Mouse (Mus musculus): Measurements from ENCODE around the gene Orai2. TPM values are rescaled to one million over a fixed set of nuclear protein-coding genes. Genes with fewer than 3 reads are reported as not detected.
A peak's percentile ranks its signal among the peaks of the same experiment; 100 is the strongest.
"Not testable (repeated sequence)": the region's sequence is repeated elsewhere in the genome, so short reads cannot be mapped to it uniquely, and the experiment has no call there.

The Orai2 gene
- polyA plus RNA-seq, 1 experiment = 20.2 TPM

DNA sequence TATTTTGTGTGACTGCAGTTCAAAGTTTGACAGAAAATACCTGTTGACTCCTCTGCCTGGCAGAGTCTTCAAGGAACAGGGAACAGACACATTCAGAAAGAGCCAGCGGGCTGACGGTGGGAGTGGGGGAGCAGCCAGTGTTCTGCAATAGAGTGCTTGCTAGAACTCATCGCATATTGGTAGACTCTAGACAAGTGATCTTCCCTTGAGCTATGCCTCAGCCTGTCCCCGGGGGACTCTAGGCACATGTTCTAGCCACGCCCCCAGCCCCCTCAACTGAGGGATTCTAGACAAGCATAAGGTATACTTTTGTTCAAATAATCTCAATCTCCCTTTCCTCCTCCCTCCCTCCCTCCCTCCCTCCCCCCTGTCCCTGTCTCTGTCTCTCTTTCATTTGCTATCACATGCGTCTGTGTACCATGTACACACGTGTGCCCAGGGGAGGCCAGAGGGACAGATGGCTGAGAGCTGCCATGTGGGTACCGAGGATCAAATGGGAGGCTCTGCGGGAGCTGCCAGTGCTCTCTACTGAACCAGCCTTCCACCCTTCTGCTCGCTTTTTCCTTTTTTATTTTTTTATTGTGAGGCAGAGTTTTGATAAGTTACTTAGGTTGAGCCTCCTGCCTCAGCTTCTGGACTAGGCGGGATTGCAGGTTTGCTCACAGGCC is 6.6 kb downstream of the Orai2 start:
- Histone ChIP-seq H3K27ac (ENCODE audit: insufficient read depth, low read depth, low read length) (no peak overlapping the region), H3K4me3 (ENCODE audit: insufficient read depth, low read length) (no peak overlapping the region), H3K4me1 (ENCODE audit: control insufficient read depth, insufficient read depth, low read length) (no peaks in the 10 kb centered on the region)
- TF ChIP-seq CTCF (IDR thresholded peaks at IDR 0.05; ENCODE audit: low read depth, low read length) = no peak
- no peak for TF ChIP-seq POLR2A (IDR thresholded peaks at IDR 0.05; ENCODE audit: borderline replicate concordance, low read depth, low read length)

DNA sequence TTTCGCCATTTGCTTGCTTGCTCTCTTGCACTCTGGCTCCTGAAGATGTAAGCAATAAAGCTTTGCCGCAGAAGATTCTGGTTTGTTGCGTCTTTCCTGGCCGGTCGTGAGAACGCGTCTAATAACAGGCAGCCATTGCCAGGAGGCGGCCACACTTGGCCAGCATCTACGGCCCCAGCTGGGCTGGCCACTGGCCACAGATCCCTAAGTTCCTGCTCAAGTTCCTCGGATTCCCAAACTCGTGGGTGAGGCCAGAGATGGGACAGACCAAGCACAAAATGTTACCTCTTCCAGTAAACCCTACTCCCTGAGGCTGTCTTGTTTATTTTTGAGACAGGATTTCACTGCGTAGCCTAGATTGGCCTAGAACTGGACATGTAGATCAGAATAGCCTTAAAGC is 10.4 kb downstream of the Orai2 start:
- H3K4me3 ChIP-seq (ENCODE audit: insufficient read depth, low read length); H3K27ac ChIP-seq (ENCODE audit: insufficient read depth, low read depth, low read length); H3K4me1 ChIP-seq (ENCODE audit: control insufficient read depth, insufficient read depth, low read length): not testable (repeated sequence)

DNA sequence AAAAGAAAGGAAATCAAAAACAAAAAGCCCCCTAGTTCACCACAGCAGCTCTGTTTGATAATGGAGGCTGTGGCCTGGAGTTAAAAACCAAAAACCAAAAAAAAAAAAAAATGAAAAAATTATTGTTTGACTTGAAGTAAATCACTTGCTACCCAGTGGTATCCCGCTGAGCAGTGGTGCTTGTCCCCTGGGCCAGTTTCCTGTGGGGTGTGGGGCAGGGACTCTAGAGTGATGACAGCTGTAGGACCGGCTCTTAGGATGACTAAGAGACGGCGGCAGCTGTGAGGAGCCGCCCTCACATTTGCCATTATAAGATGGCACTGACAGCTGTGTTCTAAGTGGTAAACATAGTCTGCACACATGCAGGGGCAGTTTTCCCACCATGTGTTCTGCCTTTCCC is 15.1 kb downstream of the Orai2 start:
- Histone ChIP-seq H3K4me1 (ENCODE audit: control insufficient read depth, insufficient read depth, low read length) (peaks cover 12% of the 10 kb centered on the region), H3K27ac (ENCODE audit: insufficient read depth, low read depth, low read length) (no peak overlapping the region), H3K4me3 (ENCODE audit: insufficient read depth, low read length) (no peak overlapping the region)
- TF ChIP-seq CTCF (IDR thresholded peaks at IDR 0.05; ENCODE audit: low read depth, low read length) = no peak

DNA sequence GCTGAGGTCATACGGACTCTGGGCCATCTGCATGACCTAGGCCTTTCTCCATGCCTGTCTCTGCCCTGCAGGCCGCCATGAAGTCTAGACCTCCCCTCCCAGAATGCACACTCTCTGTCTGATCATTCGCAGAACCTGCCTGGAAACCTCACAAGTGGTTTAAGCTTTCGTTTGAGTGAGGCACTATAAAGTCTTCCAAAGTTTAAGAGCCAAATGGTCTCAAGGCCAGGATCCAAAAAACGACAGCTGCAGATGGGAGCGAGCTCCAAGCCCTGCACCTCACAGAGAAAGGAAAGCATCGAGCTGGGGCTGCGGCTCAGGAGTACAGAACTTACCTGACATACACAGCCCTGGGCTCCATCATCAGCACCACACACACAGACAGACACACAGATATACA is 18.1 kb downstream of the Orai2 start:
- no peak overlapping the region for H3K4me3 ChIP-seq (ENCODE audit: insufficient read depth, low read length)
- H3K4me1 ChIP-seq (ENCODE audit: control insufficient read depth, insufficient read depth, low read length) = peaks cover 27% of the 10 kb centered on the region
- no peak for TF ChIP-seq POLR2A (IDR thresholded peaks at IDR 0.05; ENCODE audit: borderline replicate concordance, low read depth, low read length)
- no peak for TF ChIP-seq CTCF (IDR thresholded peaks at IDR 0.05; ENCODE audit: low read depth, low read length)
- no peak overlapping the region for H3K27ac ChIP-seq (ENCODE audit: insufficient read depth, low read depth, low read length)

DNA sequence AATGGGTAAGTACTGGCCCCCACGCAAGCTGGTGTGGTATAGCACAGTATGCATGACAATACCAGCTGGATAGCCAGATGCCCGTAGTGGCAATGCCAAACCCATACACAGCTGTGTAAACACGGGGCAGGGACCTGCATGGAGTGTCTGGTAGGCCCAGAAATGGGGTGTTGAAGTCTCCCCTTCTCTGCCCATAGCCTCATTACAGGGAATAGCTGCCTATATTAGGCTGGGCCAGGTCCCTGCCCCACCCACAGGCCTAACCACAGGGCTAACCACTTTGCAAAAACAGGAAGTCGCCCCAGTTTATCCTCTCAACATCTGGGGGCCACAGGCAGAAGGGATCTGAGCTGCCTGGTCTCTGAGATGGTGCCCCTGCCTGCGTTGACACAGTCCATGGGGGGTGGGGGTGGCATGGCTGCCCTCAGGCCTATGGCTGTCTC is 21.4 kb downstream of the Orai2 start:
- H3K4me3 ChIP-seq (ENCODE audit: insufficient read depth, low read length) = not testable (repeated sequence)
- Histone ChIP-seq H3K27ac (ENCODE audit: insufficient read depth, low read depth, low read length) (peak overlapping the region; percentile 8; the same call in 1 of the 2 replicates), H3K4me1 (ENCODE audit: control insufficient read depth, insufficient read depth, low read length) (peaks cover 27% of the 10 kb centered on the region)

DNA sequence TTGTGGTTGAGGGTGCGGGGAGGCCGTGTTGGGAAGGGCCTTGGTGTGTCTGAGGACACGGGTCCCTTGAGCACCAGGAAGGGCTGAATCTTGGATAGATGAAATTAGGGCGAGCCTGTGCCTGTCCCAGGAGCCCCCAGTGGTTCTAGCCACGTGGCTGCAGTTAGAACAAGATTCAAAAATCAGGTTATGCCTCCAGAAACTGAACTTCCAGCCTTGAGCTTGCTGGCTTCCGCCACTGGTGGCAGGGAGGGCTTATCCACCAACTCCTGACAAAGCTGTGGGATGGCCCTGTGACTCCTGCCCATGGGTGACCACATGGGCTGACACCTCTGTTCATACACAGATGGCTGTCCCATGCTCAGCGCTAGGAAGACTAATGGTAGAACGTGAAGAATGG is 22.8 kb downstream of the Orai2 start:
- peaks cover 26% of the 10 kb centered on the region for H3K4me1 ChIP-seq (ENCODE audit: control insufficient read depth, insufficient read depth, low read length)
- no peak overlapping the region for H3K27ac ChIP-seq (ENCODE audit: insufficient read depth, low read depth, low read length)
- H3K4me3 ChIP-seq (ENCODE audit: insufficient read depth, low read length) = no peak overlapping the region

DNA sequence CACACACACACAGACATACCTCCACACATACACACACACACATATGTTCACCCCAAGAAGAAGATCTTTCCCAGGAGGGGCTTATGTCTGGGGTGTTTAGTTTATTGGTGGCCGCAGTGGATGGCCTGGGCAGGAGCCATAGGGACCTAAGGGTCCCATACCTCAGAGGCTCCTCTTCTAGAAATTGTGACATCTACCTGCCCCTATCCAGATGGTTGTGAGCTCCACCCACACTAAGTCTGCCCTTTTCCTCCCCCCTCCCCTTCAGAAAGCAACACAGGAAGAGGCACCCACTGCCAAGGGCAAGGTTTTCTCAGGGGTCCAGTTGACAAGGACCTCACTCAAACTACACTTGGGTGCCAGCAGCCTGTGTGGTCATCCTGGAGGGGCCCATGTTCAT is 23.6 kb downstream of the Orai2 start:
- no peak for TF ChIP-seq POLR2A (IDR thresholded peaks at IDR 0.05; ENCODE audit: borderline replicate concordance, low read depth, low read length)
- TF ChIP-seq CTCF (IDR thresholded peaks at IDR 0.05; ENCODE audit: low read depth, low read length) = no peak
- no peak overlapping the region for H3K4me3 ChIP-seq (ENCODE audit: insufficient read depth, low read length)
- no peak overlapping the region for H3K27ac ChIP-seq (ENCODE audit: insufficient read depth, low read depth, low read length)
- H3K4me1 ChIP-seq (ENCODE audit: control insufficient read depth, insufficient read depth, low read length) = peaks cover 19% of the 10 kb centered on the region

More for the DNA sequence above, 22.8 kb downstream of the Orai2 start:
- TF ChIP-seq CTCF (IDR thresholded peaks at IDR 0.05; ENCODE audit: low read depth, low read length) (no peak), POLR2A (IDR thresholded peaks at IDR 0.05; ENCODE audit: borderline replicate concordance, low read depth, low read length) (no peak)

DNA sequence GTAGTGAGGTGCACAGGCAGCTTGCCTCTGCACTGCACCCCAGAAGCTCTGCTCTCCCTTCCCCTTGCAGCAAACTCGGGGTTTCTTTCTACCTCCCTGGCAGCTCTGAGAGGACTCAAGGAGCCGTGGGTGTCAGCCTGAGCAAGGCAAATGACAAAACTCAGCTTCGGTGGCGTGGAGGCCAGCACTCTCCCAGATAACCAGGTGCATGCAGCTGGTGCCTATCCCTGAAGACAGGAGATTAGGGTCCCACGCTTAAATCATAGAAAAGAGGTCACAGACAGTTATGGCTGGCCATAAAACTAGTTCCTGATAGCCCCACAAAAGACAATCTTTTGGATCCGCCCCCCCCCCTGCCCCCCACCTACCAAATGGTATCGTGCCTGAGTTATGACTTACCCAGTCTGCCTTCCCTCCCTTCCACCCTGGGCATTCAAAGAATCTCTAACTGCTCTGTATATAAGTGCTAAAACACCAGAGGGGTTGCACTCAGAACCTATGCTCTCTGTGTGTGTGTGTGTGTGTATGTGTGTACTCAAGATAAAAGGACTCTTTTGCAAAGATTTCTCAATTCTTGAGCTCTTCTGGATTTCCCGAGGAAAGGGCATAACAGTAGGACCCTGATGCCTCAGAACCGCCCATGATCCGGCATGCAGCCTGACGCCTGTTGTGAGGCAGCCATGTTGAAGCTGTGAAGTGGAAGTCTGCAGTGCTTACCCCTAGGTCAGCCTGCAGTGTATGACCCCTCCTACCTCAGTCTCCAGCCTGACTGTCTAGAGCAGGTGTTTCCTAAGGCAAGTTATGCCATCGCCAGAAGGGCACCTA is 25.7 kb downstream of the Orai2 start:
- Histone ChIP-seq H3K4me1 (ENCODE audit: control insufficient read depth, insufficient read depth, low read length) (peaks cover 25% of the 10 kb centered on the region), H3K4me3 (ENCODE audit: insufficient read depth, low read length) (no peak overlapping the region), H3K27ac (ENCODE audit: insufficient read depth, low read depth, low read length) (no peak overlapping the region)
- TF ChIP-seq CTCF (IDR thresholded peaks at IDR 0.05; ENCODE audit: low read depth, low read length) (no peak), POLR2A (IDR thresholded peaks at IDR 0.05; ENCODE audit: borderline replicate concordance, low read depth, low read length) (no peak)

DNA sequence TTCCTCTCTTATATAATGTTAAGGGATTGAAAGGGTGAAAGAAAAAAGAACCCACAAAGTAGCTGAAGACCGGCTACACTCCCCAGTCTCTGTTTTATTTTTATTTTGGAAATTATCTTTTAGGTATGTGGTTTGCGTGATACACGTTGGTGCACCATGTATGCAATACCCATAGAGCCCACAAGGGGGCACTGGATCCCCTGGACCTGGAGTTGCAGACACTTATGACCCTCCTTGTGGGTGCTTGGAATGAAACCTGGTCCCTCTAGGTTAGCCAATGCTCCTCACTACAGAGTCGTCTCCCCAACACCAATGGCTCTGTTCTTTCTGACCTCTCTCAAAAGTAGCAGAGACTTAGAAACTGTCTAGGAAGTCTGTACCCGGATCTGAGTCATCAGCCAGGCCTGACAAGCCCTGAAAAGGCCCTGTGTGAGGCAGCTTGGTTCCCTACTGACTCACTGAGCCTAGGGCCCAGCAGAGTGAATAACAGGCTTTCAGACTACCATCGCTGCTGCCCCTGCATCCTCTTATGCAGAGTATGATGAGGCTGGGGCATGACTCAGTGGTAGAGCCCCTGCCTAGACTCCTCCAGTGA is 27.3 kb downstream of the Orai2 start:
- Histone ChIP-seq H3K4me3 (ENCODE audit: insufficient read depth, low read length) (no peak overlapping the region), H3K27ac (ENCODE audit: insufficient read depth, low read depth, low read length) (no peak overlapping the region), H3K4me1 (ENCODE audit: control insufficient read depth, insufficient read depth, low read length) (peaks cover 23% of the 10 kb centered on the region)
- TF ChIP-seq CTCF (IDR thresholded peaks at IDR 0.05; ENCODE audit: low read depth, low read length) = peak; percentile 65
- TF ChIP-seq POLR2A (IDR thresholded peaks at IDR 0.05; ENCODE audit: borderline replicate concordance, low read depth, low read length) = no peak

DNA sequence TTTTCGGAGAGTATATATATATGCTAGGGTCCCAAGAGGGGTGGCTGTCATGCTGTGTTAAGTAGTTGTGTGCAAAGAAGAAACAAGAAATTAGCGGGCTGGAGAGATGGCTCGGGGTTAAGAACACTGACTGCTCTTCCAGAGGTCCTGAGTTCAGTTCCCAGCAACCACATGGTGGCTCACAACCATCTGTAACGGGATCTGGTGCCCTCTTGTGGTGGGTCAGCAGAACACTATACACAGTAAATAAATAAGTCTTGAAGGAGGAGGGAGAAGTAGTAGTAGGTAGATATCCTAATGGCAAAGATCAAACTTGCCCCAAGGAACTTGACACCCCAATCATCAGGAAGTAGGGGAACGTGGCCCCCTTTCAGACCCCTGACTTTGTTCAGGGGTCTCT is 27.8 kb downstream of the Orai2 start:
- no peak overlapping the region for H3K4me3 ChIP-seq (ENCODE audit: insufficient read depth, low read length)
- peaks cover 23% of the 10 kb centered on the region for H3K4me1 ChIP-seq (ENCODE audit: control insufficient read depth, insufficient read depth, low read length)
- no peak for TF ChIP-seq POLR2A (IDR thresholded peaks at IDR 0.05; ENCODE audit: borderline replicate concordance, low read depth, low read length)
- TF ChIP-seq CTCF (IDR thresholded peaks at IDR 0.05; ENCODE audit: low read depth, low read length) = no peak
- no peak overlapping the region for H3K27ac ChIP-seq (ENCODE audit: insufficient read depth, low read depth, low read length)

Measured in bone marrow macrophage, adult 2 months (primary cell).